1 mouse cellular context compared by ENCODE assay signal in genomic region chr9:44095781-44096180, GRCm38 (mm10).
TF ChIP-seq lines count a peak whose summit lies in the region.

No protein-coding gene starts in this region.

TF ChIP-seq in myocyte, 11 proteins besides CTCF, POLR2A, EP300 and RAD21:
- TF ChIP-seq POLR2AphosphoS2 (IDR thresholded peaks at IDR 0.05; ENCODE audit: insufficient read length, low read depth) (peak; percentile 9), TCF12 (IDR thresholded peaks at IDR 0.05; ENCODE audit: insufficient read depth, poor library complexity, severe bottlenecking) (no peak)
